Mouse (Mus musculus) cortical plate, adult 2 months (tissue): ENCODE measurements around the gene Znrf4.

Experiments
- CTCF ChIP-seq: fragments of 200-500 bp; IDR thresholded peaks from 2 replicates; pipeline ENCODE4 v1.5.1; 2011; ENCODE audit warnings: mild to moderate bottlenecking, control low read depth, low read length; ENCODE audit not compliant: insufficient read depth; ENCODE audit errors: extremely low read depth
- POLR2A ChIP-seq: fragments of 200-500 bp; IDR thresholded peaks from 2 replicates; pipeline ENCODE4 v1.6.1; 2011; ENCODE audit warnings: mild to moderate bottlenecking, low read length, control low read depth; ENCODE audit not compliant: insufficient read depth; ENCODE audit errors: extremely low read depth

- TF ChIP-seq CTCF (no peak), POLR2A (no peak)
Observed at GRCm38 (mm10) chr17:56545945-56546344, 33.7 kb upstream of the Znrf4 start.
